Mouse (Mus musculus) limb, embryonic 15.5 days (tissue): ENCODE data around the gene Serpinb12. TPM values are rescaled to one million over a fixed set of nuclear protein-coding genes. Genes with fewer than 3 reads are reported as not detected.
"Not testable (repeated sequence)": the region's sequence is repeated elsewhere in the genome, so short reads cannot be mapped to it uniquely, and the experiment has no call there.

Experiments
- ATAC-seq: fragments of 200-750 bp; cut with Nextera tagmentation; 2 replicates; pipeline ENCODE4 v1.8.0; 2017; ENCODE audit warnings: low read depth, moderate TSS enrichment; ENCODE audit not compliant: insufficient number of reproducible peaks, low FRiP score, low TSS enrichment
- H3K27ac ChIP-seq: fragments of 300-500 bp; sonication (generic); 2 replicates; pipeline ENCODE4 v1.5.1; 2015; ENCODE audit warnings: moderate library complexity, mild to moderate bottlenecking, inconsistent platforms
- H3K27me3 ChIP-seq: fragments of 300-500 bp; sonication (generic); 2 replicates; pipeline ENCODE4 v1.6.1; 2015; ENCODE audit warnings: inconsistent platforms
- H3K36me3 ChIP-seq: fragments of 300-500 bp; sonication (generic); 2 replicates; pipeline ENCODE4 v1.6.1; 2015; ENCODE audit warnings: inconsistent platforms
- H3K4me1 ChIP-seq: fragments of 300-500 bp; sonication (generic); 2 replicates; pipeline ENCODE4 v1.6.1; 2015; ENCODE audit warnings: inconsistent platforms
- H3K4me2 ChIP-seq: fragments of 300-500 bp; sonication (generic); 2 replicates; pipeline ENCODE4 v1.6.1; 2015; ENCODE audit warnings: mild to moderate bottlenecking, inconsistent platforms
- H3K4me3 ChIP-seq: fragments of 300-500 bp; sonication (generic); 2 replicates; pipeline ENCODE4 v1.5.1; 2015; ENCODE audit warnings: mild to moderate bottlenecking, inconsistent platforms
- H3K9ac ChIP-seq: fragments of 300-500 bp; sonication (generic); 2 replicates; pipeline ENCODE4 v1.6.1; 2015; ENCODE audit warnings: inconsistent platforms
- H3K9me3 ChIP-seq: fragments of 300-500 bp; sonication (generic); 2 replicates; pipeline ENCODE4 v1.6.1; 2016; ENCODE audit warnings: inconsistent platforms
- WGBS: fragments of 180-500 bp; shearing (Covaris S2); methylation state at CpG from one replicate; pipeline ENCODE4 v1.1.7; 2015; 5-methylcytosine and 5-hydroxymethylcytosine counted together
- polyA plus RNA-seq: library from polyadenylated mRNA; unstranded; fragments of >200 nt; fragmentation: Nextera tagmentation; extraction: Ambion mirVana; gene quantifications from 2 replicates; pipeline ENCODE4 v1.2.1, GENCODE M21; 2015

Serpinb12 gene
- polyA plus RNA-seq: 48.6 and 54.9 TPM in 2 replicates

- Histone ChIP-seq H3K9me3 (no peaks in the 10 kb centered on the region), H3K36me3 (no peaks in the 10 kb centered on the region), H3K27me3 (no peaks in the 10 kb centered on the region), H3K9ac (no peak within 1 kb of the TSS), H3K27ac (no peak within 1 kb of the TSS), H3K4me2 (no peak within 1 kb of the TSS), H3K4me3 (no peak within 1 kb of the TSS), H3K4me1 (no peaks in the 10 kb centered on the region)
- 70% methylated on average over 6 of the region's 6 CpGs for WGBS
- ATAC-seq: no peak
These were observed at the start of gene Serpinb12 for GRCm38 (mm10) chr1:106934265-106934664. Gene Serpinb12, plus strand, starts transcription at chr1:106934449.

GRCm38 (mm10) chr1:106895142-106895541 is 39.1 kb upstream of the Serpinb12 start:
- H3K9me3 ChIP-seq, ATAC-seq, H3K4me2 ChIP-seq, H3K4me3 ChIP-seq, H3K27ac ChIP-seq, H3K36me3 ChIP-seq, H3K9ac ChIP-seq, H3K4me1 ChIP-seq, H3K27me3 ChIP-seq: not testable (repeated sequence)

GRCm38 (mm10) chr1:106901406-106901805 is 32.8 kb upstream of the Serpinb12 start:
- no peaks in the 10 kb centered on the region for H3K9me3 ChIP-seq
- no peak overlapping the region for H3K9ac ChIP-seq
- no peaks in the 10 kb centered on the region for H3K36me3 ChIP-seq
- H3K4me2 ChIP-seq: no peak overlapping the region
- H3K4me3 ChIP-seq: no peak overlapping the region
- H3K27me3 ChIP-seq: no peaks in the 10 kb centered on the region
- H3K27ac ChIP-seq: no peak overlapping the region
- 32% methylated on average over 4 of the region's 4 CpGs for WGBS
- no peak for ATAC-seq
- H3K4me1 ChIP-seq: no peaks in the 10 kb centered on the region

- Histone ChIP-seq H3K4me1 (no peaks in the 10 kb centered on the region), H3K4me2 (no peak overlapping the region), H3K36me3 (no peaks in the 10 kb centered on the region), H3K27ac (no peak overlapping the region), H3K9ac (no peak overlapping the region), H3K9me3 (no peaks in the 10 kb centered on the region), H3K27me3 (no peaks in the 10 kb centered on the region), H3K4me3 (no peak overlapping the region)
- no peak for ATAC-seq
- 73% methylated on average over 4 of the region's 4 CpGs for WGBS
These were observed 2.3 kb upstream of the Serpinb12 start for GRCm38 (mm10) chr1:106931954-106932353.

GRCm38 (mm10) chr1:106933658-106934057 is 591 bp upstream of the Serpinb12 start:
- Histone ChIP-seq H3K36me3 (no peaks in the 10 kb centered on the region), H3K9me3 (no peaks in the 10 kb centered on the region), H3K27ac (no peak overlapping the region), H3K9ac (no peak overlapping the region), H3K4me3 (no peak overlapping the region), H3K4me2 (no peak overlapping the region), H3K27me3 (no peaks in the 10 kb centered on the region), H3K4me1 (no peaks in the 10 kb centered on the region)
- ATAC-seq: no peak

GRCm38 (mm10) chr1:106947217-106947616 is 13.0 kb downstream of the Serpinb12 start:
- H3K27ac ChIP-seq: no peak overlapping the region
- no peak overlapping the region for H3K4me2 ChIP-seq
- 92% methylated on average over 1 of the region's 1 CpGs for WGBS
- no peaks in the 10 kb centered on the region for H3K9me3 ChIP-seq
- no peak overlapping the region for H3K4me3 ChIP-seq
- no peak overlapping the region for H3K9ac ChIP-seq
- ATAC-seq: no peak
- no peaks in the 10 kb centered on the region for H3K36me3 ChIP-seq
- no peaks in the 10 kb centered on the region for H3K4me1 ChIP-seq
- no peaks in the 10 kb centered on the region for H3K27me3 ChIP-seq

GRCm38 (mm10) chr1:106959981-106960380 is 25.7 kb downstream of the Serpinb12 start:
- Histone ChIP-seq H3K36me3 (no peaks in the 10 kb centered on the region), H3K9ac (no peak overlapping the region), H3K4me1 (no peaks in the 10 kb centered on the region), H3K9me3 (no peaks in the 10 kb centered on the region), H3K27ac (no peak overlapping the region), H3K4me3 (no peak overlapping the region), H3K4me2 (no peak overlapping the region), H3K27me3 (no peaks in the 10 kb centered on the region)
- WGBS: 58% methylated on average over 3 of the region's 3 CpGs
- ATAC-seq: no peak

GRCm38 (mm10) chr1:106961023-106961422 is 26.8 kb downstream of the Serpinb12 start:
- 26% methylated on average over 3 of the region's 3 CpGs for WGBS
- H3K9me3 ChIP-seq: no peaks in the 10 kb centered on the region
- ATAC-seq: no peak
- no peak overlapping the region for H3K27ac ChIP-seq
- H3K9ac ChIP-seq: no peak overlapping the region
- H3K36me3 ChIP-seq: no peaks in the 10 kb centered on the region
- H3K4me3 ChIP-seq: no peak overlapping the region
- no peaks in the 10 kb centered on the region for H3K4me1 ChIP-seq
- no peak overlapping the region for H3K4me2 ChIP-seq
- H3K27me3 ChIP-seq: no peaks in the 10 kb centered on the region

GRCm38 (mm10) chr1:106980684-106981083 is 46.4 kb downstream of the Serpinb12 start, which contains the start of gene Serpinb13:
Gene Serpinb13, plus strand, starts transcription at chr1:106980984.
- H3K9ac ChIP-seq: no peak within 1 kb of the TSS
- H3K9me3 ChIP-seq: no peaks in the 10 kb centered on the region
- no peaks in the 10 kb centered on the region for H3K4me1 ChIP-seq
- ATAC-seq: no peak
- H3K4me3 ChIP-seq: no peak within 1 kb of the TSS
- no peaks in the 10 kb centered on the region for H3K27me3 ChIP-seq
- no peak within 1 kb of the TSS for H3K4me2 ChIP-seq
- H3K27ac ChIP-seq: no peak within 1 kb of the TSS
- H3K36me3 ChIP-seq: no peaks in the 10 kb centered on the region

GRCm38 (mm10) chr1:106983092-106983491 is 48.8 kb downstream of the Serpinb12 start:
- Histone ChIP-seq H3K9me3 (no peaks in the 10 kb centered on the region), H3K27me3 (no peaks in the 10 kb centered on the region), H3K9ac (no peak overlapping the region), H3K4me3 (no peak overlapping the region), H3K27ac (no peak overlapping the region), H3K4me2 (no peak overlapping the region), H3K4me1 (no peaks in the 10 kb centered on the region), H3K36me3 (no peaks in the 10 kb centered on the region)
- ATAC-seq: no peak
- 93% methylated on average over 1 of the region's 1 CpGs for WGBS

- no peak overlapping the region for H3K27ac ChIP-seq
- no peaks in the 10 kb centered on the region for H3K9me3 ChIP-seq
- no peak overlapping the region for H3K4me3 ChIP-seq
- no peaks in the 10 kb centered on the region for H3K36me3 ChIP-seq
- 63% methylated on average over 2 of the region's 2 CpGs for WGBS
- H3K4me1 ChIP-seq: no peaks in the 10 kb centered on the region
- ATAC-seq: no peak
- H3K9ac ChIP-seq: no peak overlapping the region
- no peak overlapping the region for H3K4me2 ChIP-seq
- H3K27me3 ChIP-seq: no peaks in the 10 kb centered on the region
These were observed 49.6 kb downstream of the Serpinb12 start for GRCm38 (mm10) chr1:106983865-106984264.

- no peak overlapping the region for H3K4me3 ChIP-seq
- 55% methylated on average over 13 of the region's 13 CpGs for WGBS
- H3K27me3 ChIP-seq: no peaks in the 10 kb centered on the region
- H3K9me3 ChIP-seq: no peaks in the 10 kb centered on the region
- no peaks in the 10 kb centered on the region for H3K36me3 ChIP-seq
- no peak overlapping the region for H3K4me2 ChIP-seq
- no peak overlapping the region for H3K27ac ChIP-seq
- H3K9ac ChIP-seq: no peak overlapping the region
- peak; percentile 44; the same call in 1 of the 2 replicates for ATAC-seq
- H3K4me1 ChIP-seq: no peaks in the 10 kb centered on the region; the same call in 1 of the 2 replicates
These were observed 66.2 kb downstream of the Serpinb12 start for GRCm38 (mm10) chr1:107000424-107000823.

- Histone ChIP-seq H3K9me3 (no peaks in the 10 kb centered on the region), H3K4me3 (no peak overlapping the region), H3K9ac (no peak overlapping the region), H3K27ac (no peak overlapping the region), H3K4me1 (no peaks in the 10 kb centered on the region; the same call in 1 of the 2 replicates), H3K36me3 (no peaks in the 10 kb centered on the region), H3K4me2 (no peak overlapping the region), H3K27me3 (no peaks in the 10 kb centered on the region)
- no peak for ATAC-seq
- 73% methylated on average over 2 of the region's 2 CpGs for WGBS
These were observed 67.5 kb downstream of the Serpinb12 start for GRCm38 (mm10) chr1:107001754-107002153.
